Mouse (Mus musculus) stomach, embryonic 16.5 days (tissue): ENCODE results near the gene Rps6ka2. TPM values are rescaled to one million over a fixed set of nuclear protein-coding genes. Genes with fewer than 3 reads are reported as not detected.

Source experiments
- ATAC-seq: fragments of 200-750 bp; cut with Nextera tagmentation; 2 replicates; pipeline ENCODE4 v1.8.0; 2017; ENCODE audit warnings: moderate number of reproducible peaks, moderate TSS enrichment; ENCODE audit not compliant: insufficient read depth, low FRiP score
- H3K27ac ChIP-seq: fragments of 300-500 bp; sonication (generic); 2 replicates; pipeline ENCODE4 v1.5.1; 2014; ENCODE audit warnings: low read length
- H3K27me3 ChIP-seq: fragments of 300-500 bp; sonication (generic); 2 replicates; pipeline ENCODE4 v1.6.1; 2014; ENCODE audit warnings: low read length, control low read depth, mixed read lengths; ENCODE audit not compliant: control insufficient read depth, insufficient read depth
- H3K36me3 ChIP-seq: fragments of 300-500 bp; sonication (generic); 2 replicates; pipeline ENCODE4 v1.6.1; 2014; ENCODE audit warnings: low read length; ENCODE audit not compliant: control insufficient read depth, insufficient read depth
- H3K4me1 ChIP-seq: fragments of 300-500 bp; sonication (generic); 2 replicates; pipeline ENCODE4 v1.6.1; 2014; ENCODE audit warnings: low read length, control low read depth, mixed read lengths; ENCODE audit not compliant: control insufficient read depth, insufficient read depth
- H3K4me2 ChIP-seq: fragments of 300-500 bp; sonication (generic); 2 replicates; pipeline ENCODE4 v1.6.1; 2014; ENCODE audit warnings: low read depth, low read length, mixed read lengths
- H3K4me3 ChIP-seq: fragments of 300-500 bp; sonication (generic); replicated peaks from 2 replicates; pipeline ENCODE4 v1.5.1; 2014; ENCODE audit warnings: mild to moderate bottlenecking, low read length
- H3K9ac ChIP-seq: fragments of 300-500 bp; sonication (generic); 2 replicates; pipeline ENCODE4 v1.6.1; 2014; ENCODE audit warnings: low read length
- H3K9me3 ChIP-seq: fragments of 300-500 bp; sonication (generic); replicated peaks from 2 replicates; pipeline ENCODE4 v1.6.1; 2016; ENCODE audit warnings: low read length, control low read depth; ENCODE audit not compliant: control insufficient read depth
- WGBS: fragments of 180-500 bp; shearing (Covaris S2); extraction: QIAGEN DNeasy Blood & Tissue Kit; methylation state at CpG from one replicate; pipeline ENCODE4 v1.1.7; 2014; 5-methylcytosine and 5-hydroxymethylcytosine counted together
- polyA plus RNA-seq: library from polyadenylated mRNA; unstranded; fragments of >200 nt; fragmentation: Nextera tagmentation; extraction: Ambion mirVana; gene quantifications from 2 replicates; pipeline ENCODE4 v1.2.1, GENCODE M21; 2015

Gene Rps6ka2
- polyA plus RNA-seq, 1 experiment from 2014 or later = 7.8 TPM

GRCm38 (mm10) chr17:7269151-7269806 is 99.4 kb downstream of the Rps6ka2 start:
- Histone ChIP-seq H3K4me2 (no peak overlapping the region), H3K9me3 (no peaks in the 10 kb centered on the region), H3K4me3 (no peak overlapping the region), H3K27me3 (no peaks in the 10 kb centered on the region), H3K27ac (peak overlapping the region; percentile 25), H3K9ac (no peak overlapping the region; the same call in 1 of the 2 replicates), H3K36me3 (no peaks in the 10 kb centered on the region), H3K4me1 (peaks cover 47% of the 10 kb centered on the region)
- peak; percentile 31; the same call in 1 of the 2 replicates for ATAC-seq
- WGBS = 35% methylated on average over 12 of the region's 12 CpGs

GRCm38 (mm10) chr17:7270506-7270905 is 100.6 kb downstream of the Rps6ka2 start:
- no peak for ATAC-seq
- Histone ChIP-seq H3K36me3 (no peaks in the 10 kb centered on the region), H3K27ac (no peak overlapping the region; the same call in 1 of the 2 replicates), H3K4me1 (peaks cover 45% of the 10 kb centered on the region), H3K4me2 (no peak overlapping the region), H3K9me3 (no peaks in the 10 kb centered on the region), H3K9ac (no peak overlapping the region), H3K4me3 (no peak overlapping the region), H3K27me3 (no peaks in the 10 kb centered on the region)
- 64% methylated on average over 8 of the region's 8 CpGs for WGBS

DNA sequence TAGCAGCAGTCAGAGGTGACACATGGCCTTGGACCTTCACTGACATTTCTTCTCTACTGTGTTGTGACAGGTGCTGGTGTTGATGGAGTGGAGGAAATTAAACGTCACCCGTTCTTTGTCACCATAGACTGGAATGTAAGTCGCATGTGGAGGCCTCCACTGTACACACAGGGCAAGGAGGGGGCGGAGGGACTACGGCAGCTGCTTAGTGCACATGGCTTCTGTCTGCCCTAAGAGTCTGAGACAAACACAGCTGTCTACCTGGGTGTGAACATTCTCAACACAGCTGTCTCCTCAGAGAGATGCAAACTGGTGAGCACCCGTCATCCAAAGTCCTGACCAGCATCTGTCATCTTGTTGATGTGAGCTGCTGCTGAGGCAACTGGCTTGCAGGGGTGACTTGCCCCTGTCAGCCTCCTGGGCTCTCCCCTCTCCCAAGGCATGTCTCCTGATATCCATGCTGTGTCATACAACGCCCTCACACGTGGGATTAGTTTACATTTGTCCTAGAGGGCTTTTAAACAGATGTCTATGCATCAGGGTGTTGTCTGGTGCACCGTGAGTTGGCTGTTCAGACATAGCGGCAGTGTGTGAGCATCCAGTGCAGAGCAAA is 101.7 kb downstream of the Rps6ka2 start:
- 24% methylated on average over 10 of the region's 10 CpGs for WGBS
- H3K4me3 ChIP-seq = no peak overlapping the region
- H3K36me3 ChIP-seq = no peaks in the 10 kb centered on the region
- no peak overlapping the region; the same call in 1 of the 2 replicates for H3K9ac ChIP-seq
- no peak overlapping the region for H3K4me2 ChIP-seq
- no peak overlapping the region for H3K27ac ChIP-seq
- no peaks in the 10 kb centered on the region for H3K9me3 ChIP-seq
- ATAC-seq = peak; percentile 23; the same call in 1 of the 2 replicates
- no peaks in the 10 kb centered on the region for H3K27me3 ChIP-seq
- peaks cover 44% of the 10 kb centered on the region for H3K4me1 ChIP-seq

- ATAC-seq = peak; percentile 66; the same call in 1 of the 2 replicates
- Histone ChIP-seq H3K27me3 (no peaks in the 10 kb centered on the region), H3K9ac (no peak overlapping the region), H3K4me1 (peaks cover 44% of the 10 kb centered on the region), H3K4me2 (0 out of 2 replicates have a peak overlapping the region, but pooled peaks have one; percentile 10), H3K4me3 (no peak overlapping the region), H3K36me3 (no peaks in the 10 kb centered on the region), H3K27ac (peak overlapping the region; percentile 35), H3K9me3 (no peaks in the 10 kb centered on the region)
- 14% methylated on average over 9 of the region's 9 CpGs for WGBS
Measured at GRCm38 (mm10) chr17:7273054-7273453, 103.1 kb downstream of the Rps6ka2 start.

DNA sequence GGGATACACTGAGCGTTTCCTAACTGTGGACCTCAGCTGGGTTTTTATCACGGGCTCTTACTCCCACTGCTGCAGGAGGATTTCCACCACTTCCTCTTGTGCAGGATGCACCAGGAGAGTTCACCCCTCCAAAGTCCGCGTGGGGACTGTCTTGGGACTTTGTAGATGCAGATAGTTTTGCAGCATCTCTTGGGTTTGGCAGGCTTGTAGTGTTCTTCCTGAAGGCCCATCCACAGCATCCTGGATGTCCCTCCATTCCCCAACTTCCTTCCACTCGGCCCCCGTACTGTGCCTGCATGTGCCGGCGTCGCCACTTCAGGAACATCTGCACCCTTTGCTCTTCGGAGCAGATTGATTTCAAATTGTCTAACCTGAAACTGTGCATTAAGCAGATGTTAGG is 103.9 kb downstream of the Rps6ka2 start:
- no peak overlapping the region for H3K4me2 ChIP-seq
- no peak overlapping the region for H3K27ac ChIP-seq
- no peaks in the 10 kb centered on the region for H3K36me3 ChIP-seq
- no peak overlapping the region for H3K9ac ChIP-seq
- no peaks in the 10 kb centered on the region for H3K27me3 ChIP-seq
- peaks cover 42% of the 10 kb centered on the region for H3K4me1 ChIP-seq
- no peaks in the 10 kb centered on the region for H3K9me3 ChIP-seq
- no peak for ATAC-seq
- no peak overlapping the region for H3K4me3 ChIP-seq
- WGBS = 73% methylated on average over 10 of the region's 10 CpGs

- H3K4me3 ChIP-seq = no peak overlapping the region
- no peaks in the 10 kb centered on the region for H3K27me3 ChIP-seq
- H3K9ac ChIP-seq = no peak overlapping the region
- no peak overlapping the region for H3K27ac ChIP-seq
- no peaks in the 10 kb centered on the region for H3K9me3 ChIP-seq
- H3K36me3 ChIP-seq = no peaks in the 10 kb centered on the region
- peaks cover 4% of the 10 kb centered on the region; the same call in 1 of the 2 replicates for H3K4me1 ChIP-seq
- H3K4me2 ChIP-seq = no peak overlapping the region
- no peak for ATAC-seq
- 89% methylated on average over 15 of the region's 15 CpGs for WGBS
Measured at GRCm38 (mm10) chr17:7278702-7279242, 108.9 kb downstream of the Rps6ka2 start.

DNA sequence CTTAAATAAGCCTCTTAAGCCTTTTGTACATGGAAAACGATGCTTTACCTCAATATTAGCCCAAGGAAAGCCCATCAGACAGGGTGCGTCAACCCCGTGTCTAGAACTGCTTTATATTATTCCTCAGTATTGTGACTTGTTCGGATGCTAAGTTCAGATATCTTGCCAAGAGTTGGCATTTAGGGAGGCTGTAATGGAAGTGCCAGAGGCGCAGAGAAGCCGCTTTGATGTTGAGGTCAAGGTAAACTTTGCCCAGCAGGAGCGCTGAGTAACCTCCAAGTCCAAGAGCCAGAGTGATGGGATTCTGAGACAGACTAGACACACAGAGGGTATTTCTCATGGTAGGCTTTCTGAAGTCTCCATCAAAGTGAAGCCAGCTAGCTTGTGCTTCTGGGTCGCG is 109.3 kb downstream of the Rps6ka2 start:
- Histone ChIP-seq H3K4me2 (no peak overlapping the region), H3K4me1 (peaks cover 6% of the 10 kb centered on the region), H3K27me3 (no peaks in the 10 kb centered on the region), H3K9me3 (no peaks in the 10 kb centered on the region), H3K27ac (no peak overlapping the region), H3K9ac (no peak overlapping the region), H3K36me3 (no peaks in the 10 kb centered on the region), H3K4me3 (no peak overlapping the region)
- WGBS = 88% methylated on average over 9 of the region's 9 CpGs
- ATAC-seq = no peak

DNA sequence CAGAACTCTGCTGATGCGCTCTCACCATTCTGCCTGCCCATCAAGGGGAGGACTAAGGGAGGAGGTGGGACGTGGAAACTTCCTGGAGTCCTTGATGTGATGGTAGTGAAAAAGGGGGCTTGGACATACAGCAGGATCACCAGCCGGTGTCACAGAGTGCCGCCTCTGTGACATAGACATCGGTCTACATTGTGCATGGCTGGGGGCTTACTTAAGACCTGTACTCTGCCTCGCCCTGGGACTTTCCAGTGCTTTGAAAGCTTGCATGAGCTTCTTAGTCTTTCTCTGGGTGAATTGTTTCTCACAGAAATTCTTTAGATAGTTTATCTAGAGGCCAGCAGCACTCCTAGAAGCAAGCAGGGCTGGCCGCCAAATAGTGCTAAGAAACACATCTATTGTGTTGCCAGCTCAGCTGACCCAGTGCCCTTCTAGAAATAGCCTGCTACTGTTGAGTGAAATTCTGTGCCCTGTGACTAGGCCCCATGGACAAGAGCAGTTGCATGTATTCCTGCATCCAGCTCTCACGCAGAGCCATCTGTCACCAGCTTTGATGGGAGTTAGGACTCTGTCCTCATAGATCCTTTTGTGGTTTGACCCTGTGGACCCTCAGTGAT is 114.5 kb downstream of the Rps6ka2 start:
- H3K9ac ChIP-seq = no peak overlapping the region
- H3K4me1 ChIP-seq = peaks cover 12% of the 10 kb centered on the region
- no peaks in the 10 kb centered on the region for H3K9me3 ChIP-seq
- H3K4me2 ChIP-seq = no peak overlapping the region
- peak overlapping the region; percentile 39 for H3K27ac ChIP-seq
- H3K4me3 ChIP-seq = no peak overlapping the region
- 51% methylated on average over 8 of the region's 8 CpGs for WGBS
- H3K36me3 ChIP-seq = no peaks in the 10 kb centered on the region
- peak; percentile 56; the same call in 1 of the 2 replicates for ATAC-seq
- no peaks in the 10 kb centered on the region for H3K27me3 ChIP-seq

DNA sequence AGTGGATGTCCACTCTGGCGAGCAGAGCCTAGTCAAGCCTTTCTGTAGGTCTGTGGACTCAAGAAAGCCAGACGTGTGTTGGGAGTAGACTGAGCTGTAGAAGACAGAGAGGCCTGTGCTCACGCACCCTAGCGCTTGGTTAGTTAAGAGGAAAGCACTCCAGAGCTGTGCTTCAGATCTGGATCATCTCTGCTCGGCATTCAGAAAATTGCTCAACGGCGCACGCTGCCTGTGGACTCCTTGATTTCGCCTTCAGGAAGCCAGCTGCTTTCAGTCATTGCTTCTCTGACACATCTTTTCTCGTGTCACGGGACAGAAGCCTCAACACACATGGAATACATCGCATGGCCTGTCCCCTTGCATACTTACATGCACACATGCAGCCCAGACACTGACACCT is 115.4 kb downstream of the Rps6ka2 start:
- H3K4me1 ChIP-seq = peaks cover 12% of the 10 kb centered on the region

More for the DNA sequence above, 115.4 kb downstream of the Rps6ka2 start:
- peak overlapping the region; percentile 39; the same call in 1 of the 2 replicates for H3K27ac ChIP-seq
- 60% methylated on average over 12 of the region's 12 CpGs for WGBS
- no peaks in the 10 kb centered on the region for H3K9me3 ChIP-seq
- no peak overlapping the region for H3K9ac ChIP-seq
- H3K27me3 ChIP-seq = no peaks in the 10 kb centered on the region
- H3K4me2 ChIP-seq = no peak overlapping the region
- no peak overlapping the region for H3K4me3 ChIP-seq
- ATAC-seq = no peak
- no peaks in the 10 kb centered on the region for H3K36me3 ChIP-seq
